Mouse (Mus musculus) urinary bladder, postnatal 10 days (tissue): ENCODE measurements around the gene Olfr851.

Experiments used
- DNase-seq: peaks from one replicate; pipeline ENCODE4 v3.0.0; 2022; ENCODE audit warnings: low spot score

Gene Olfr851

DNA sequence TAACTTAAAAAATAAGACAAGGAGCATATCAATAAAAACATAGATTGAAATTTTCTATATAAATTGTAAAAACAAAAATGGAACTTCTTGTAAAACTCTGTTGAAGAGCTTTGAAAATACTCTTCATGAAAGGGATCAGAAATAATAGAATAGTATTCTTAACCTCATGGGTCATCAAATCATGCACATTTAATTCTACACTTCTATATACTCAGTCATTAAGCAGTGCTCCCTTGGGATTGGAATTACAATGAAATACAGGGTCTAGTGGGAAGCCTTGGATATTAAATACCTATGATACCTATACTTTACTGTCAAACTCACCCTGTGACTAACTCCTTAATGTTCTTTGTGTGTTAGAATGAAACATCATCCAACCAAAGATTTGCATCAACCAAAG, at the start of gene Olfr851:
Gene Olfr851 (plus strand): TSS at position 301 of the 400 bp plus-strand sequence.
- DNase-seq: no peak

DNA sequence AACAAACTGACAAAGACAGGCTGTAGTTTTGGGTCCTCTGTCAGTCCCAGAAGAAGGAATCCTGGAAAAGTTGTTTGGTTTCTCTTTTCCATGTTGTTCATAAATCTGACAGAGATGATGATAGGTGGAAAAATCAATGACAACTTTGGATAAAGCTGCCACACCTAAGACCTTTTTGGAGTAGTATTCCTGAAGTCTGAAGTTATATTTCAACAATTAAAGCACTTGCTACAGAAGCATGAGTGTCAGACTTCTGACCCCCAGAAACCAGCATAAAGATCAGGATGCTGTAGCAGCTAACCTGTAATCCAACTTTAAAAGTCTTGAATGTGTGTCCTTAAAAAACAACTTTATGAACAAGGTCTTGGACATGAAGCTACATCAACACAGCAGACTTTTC, 14.9 kb upstream of the Olfr851 start, which contains the start of gene Olfr850:
Gene Olfr850 (minus strand): TSS at position 101 of the 400 bp plus-strand sequence.
- DNase-seq: no peak

GRCm38 (mm10) chr9:19540976-19541375, 47.9 kb downstream of the Olfr851 start, which contains the start of gene Olfr853:
Gene Olfr853 (minus strand): TSS chr9:19541076.
- no peak for DNase-seq
